Mouse (Mus musculus) layer of hippocampus, adult 11-12 months (tissue): Measurements from ENCODE around the gene Srd5a2.
"Not testable (repeated sequence)": the region's sequence is repeated elsewhere in the genome, so short reads cannot be mapped to it uniquely, and the experiment has no call there.

ENCODE experiments used
- DNase-seq: peaks from one replicate; pipeline ENCODE4 v3.0.0; 2022; ENCODE audit warnings: low spot score

The Srd5a2 gene

DNA sequence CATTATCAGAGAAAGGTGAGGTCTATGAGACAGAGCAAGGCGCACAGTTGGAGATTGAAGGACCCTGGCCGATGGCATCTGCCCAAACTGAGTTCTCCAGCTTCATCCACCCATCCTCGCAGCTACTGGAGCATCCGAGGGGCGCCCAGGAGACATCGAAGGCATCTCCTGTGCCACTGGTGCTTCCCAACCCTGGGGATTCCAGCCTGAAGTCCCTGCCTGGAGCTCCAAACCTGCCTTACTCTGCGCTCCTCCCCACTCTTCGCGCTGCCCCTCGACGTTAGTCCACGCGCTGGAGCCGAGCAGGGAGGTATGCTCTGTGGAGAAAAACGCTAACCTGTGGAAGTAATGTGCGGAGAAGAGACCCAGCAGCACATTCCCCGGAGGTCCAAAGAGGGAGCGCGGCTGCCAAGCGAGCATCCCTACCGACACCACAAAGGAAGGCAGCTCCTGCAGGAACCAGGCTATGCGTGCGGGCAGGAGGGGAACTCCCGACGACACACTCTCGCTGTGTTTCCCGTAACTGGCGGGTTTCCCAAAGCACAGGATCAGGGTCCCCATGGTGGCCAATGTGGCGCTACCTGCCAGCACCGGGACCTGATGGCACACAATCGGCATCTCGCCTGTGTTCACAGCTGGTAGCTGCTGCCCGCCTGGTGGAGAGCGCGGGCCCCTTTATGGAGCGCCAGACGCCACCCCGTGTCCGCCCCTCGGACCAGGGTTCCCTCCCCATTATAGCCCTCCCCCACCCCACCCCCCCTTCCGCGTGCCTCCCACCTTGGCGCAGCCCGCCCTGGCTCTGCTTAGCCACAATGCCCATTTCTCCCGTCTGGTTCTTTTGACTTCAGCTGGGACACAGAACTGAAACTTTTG lies at the start of gene Srd5a2:
Srd5a2 (minus strand) TSS at position 707 of the 873 bp plus-strand sequence.
- no peak for DNase-seq

DNA sequence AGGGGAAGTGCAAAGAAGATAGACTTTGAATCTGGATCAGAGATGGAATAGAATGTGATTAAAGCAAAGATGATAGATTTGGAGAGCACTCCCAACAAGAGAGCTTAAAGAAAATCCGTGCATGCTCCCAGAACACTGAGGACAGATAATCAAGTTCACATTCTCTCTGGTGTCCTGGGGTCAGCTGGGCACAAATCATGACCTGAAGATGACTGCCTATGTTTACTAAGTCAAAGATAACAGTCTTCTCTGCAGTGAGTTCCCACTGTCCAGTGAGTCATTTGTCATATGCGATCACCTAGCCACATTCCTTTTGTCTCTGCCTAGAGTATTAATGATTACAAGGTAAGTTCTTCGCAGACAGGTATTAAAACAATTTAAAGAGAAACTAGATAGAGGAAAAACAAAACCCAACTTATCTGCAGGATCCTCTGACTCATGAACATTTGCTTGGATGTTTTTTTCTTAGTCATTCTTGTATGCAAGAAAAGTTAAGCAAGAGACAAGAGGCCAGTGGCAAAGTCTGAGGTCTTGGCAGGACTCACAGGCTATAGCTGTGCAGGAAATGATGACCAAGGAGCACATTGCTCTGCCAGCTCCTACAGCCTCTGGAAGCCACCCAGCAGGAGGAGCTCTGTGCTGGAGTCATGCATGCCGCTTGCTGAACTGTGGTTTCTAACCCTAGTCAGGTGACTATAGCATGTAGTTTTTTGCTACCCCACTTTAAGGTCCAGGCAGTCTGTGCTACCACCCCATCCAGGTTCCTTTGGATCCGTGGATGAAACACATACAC lies 41.4 kb upstream of the Srd5a2 start:
- no peak for DNase-seq

DNA sequence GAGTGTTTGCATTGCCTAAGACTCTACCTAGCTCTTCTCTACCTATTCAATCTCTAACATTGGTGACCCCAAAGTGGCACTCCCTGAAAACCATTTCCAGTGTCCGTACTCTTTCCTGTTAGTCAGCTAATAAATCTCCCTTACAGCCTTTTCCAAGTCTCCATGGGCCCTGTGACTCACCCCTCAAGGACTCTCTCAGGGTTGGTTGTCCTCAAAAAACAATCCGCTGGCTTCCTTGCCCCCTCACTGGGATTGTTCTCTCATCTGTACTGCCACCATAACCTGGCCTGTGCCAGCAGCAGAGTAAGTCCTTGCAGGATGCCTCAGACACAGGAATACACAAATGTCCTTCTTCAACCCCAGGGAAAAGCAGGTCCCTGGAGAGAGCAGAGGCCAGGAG lies 40.3 kb upstream of the Srd5a2 start:
- no peak for DNase-seq

DNA sequence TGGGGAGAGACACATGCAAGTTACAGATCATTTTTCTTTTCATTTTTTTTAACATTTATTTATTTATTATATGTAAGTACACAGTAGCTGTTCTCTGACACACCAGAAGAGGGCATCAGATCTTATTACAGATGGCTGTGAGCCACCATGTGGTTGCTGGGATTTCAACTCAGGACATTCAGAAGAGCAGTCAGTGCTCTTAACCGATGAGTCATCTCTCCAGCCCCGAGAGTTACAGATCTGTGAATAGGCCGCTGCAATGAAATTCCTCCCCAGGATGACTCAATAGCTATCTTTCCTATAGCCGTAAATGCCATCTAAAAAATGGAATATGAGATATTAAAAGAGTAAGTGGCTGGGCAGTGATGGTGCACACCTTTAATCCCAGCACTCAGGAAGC lies 35.7 kb upstream of the Srd5a2 start:
- no peak for DNase-seq

DNA sequence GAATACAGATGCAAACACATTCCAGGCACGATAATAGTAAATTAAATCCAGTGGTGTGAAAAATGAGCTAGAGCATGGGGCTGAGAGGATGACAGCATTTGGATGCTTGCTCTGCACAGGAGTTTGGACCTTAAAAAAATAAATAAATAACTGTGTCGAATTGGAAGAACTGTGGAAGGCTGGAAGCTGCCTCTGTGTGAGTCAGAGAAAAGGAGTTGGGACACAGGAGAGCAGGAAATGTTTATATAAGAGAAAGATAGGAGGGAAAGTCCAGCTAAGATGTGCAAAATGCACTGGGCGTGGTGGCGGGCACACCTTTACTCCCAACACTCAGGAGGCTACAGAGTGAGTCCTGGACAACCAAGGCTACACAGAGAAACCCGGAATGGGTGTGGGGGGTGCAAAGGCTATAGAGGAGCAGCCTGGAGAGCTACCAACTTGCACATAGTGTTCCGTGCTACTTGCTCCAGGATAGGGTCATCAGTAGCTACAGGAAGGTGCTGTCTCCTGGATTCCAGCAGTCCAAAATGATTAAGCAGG lies 32.4 kb upstream of the Srd5a2 start:
- no peak for DNase-seq

DNA sequence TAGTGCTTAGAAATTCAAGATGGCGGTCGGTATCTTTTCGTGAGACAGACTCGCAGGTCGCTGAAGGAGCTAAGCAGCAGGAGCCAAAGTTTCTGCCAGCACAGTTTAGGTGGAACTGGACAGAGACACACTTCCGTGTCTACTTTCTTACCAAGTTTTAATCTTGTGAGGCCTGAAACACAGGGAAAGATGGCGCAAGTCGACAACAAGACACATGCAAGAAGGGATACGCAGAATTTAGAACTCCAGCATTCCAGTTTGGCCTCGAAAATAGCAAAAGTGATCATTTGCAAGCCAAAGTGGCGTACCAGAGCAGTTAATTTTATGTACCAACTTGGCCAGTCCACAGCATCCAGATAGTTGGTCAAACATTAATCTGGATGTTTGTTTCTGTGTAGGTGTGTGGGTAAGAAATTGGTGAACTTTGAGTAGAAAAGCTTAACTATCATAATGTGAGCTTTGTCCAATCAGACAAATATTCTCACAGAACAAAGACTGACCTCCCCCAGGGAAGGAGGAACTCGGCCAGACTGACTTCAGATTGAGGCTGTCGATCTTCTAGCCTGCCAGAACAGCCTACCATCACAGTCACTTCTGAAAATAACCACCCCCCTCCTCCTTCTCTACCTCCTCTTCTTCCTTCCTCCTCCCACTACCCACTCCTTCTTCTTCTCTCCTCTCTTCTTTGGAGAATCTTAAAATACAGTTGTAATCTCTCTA lies 31.2 kb upstream of the Srd5a2 start:
- DNase-seq: no peak

DNA sequence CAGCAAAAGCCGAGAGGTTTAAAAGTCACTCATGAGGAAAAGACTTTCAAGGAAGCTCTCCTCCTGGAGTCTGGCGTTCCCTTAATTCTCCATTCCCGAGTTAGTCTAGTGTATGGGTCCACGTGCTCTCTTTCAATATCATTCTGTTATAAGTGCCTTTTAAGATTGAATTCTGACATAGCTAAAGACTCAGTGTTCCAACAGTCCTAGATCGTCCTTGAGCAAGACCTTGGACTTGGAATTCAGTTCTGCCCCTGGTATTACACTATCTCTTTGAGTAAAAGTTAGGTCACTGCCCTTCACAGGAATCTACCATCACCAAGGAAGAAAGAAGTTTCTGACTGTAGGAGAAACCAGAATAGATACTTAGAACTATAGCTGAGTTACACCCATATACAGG lies 25.4 kb upstream of the Srd5a2 start:
- not testable (repeated sequence) for DNase-seq

DNA sequence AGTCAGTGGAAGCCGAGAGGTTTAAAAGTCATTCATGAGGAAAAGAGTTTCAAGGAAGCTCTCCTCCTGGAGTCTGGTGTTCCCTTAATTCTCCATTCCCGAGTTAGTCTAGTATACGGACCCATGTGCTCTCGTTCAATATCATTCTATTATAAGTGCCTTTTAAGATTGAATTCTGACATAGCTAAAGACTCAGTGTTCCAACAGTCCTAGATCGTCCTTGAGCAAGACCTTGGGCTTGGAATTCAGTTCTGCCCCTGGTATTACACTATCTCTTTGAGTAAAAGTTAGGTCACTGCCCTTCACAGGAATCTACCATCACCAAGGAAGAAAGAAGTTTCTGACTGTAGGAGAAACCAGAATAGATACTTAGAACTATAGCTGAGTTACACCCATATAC lies 15.0 kb upstream of the Srd5a2 start:
- not testable (repeated sequence) for DNase-seq

DNA sequence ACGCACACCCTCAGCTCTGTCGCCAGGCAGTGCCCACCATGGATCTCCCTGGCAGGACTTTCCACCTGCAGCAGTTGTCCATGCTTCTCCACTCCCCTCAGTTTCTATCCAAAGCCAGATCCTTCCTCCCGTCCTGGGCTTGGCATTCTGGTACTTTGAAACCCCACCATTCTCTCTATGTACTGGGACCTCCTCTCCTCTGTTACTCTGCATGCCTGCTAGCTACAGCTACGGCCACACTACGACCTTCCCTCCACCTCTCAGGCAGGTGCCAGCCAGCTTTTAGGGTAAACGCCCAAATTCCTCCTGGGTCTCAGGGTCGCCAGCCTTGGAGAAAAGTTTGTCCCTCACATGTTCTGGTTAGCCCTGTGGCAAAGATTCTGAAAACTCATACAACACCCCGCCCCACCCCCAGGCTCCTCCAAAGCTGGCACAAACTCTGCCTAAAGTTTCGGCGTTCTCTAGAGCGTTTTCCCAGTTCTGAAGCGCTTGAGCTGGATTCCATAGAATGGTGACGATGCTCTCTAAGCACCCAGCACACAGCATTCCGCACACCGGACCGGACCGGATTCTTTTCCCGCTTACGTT lies 607 bp upstream of the Srd5a2 start:
- no peak for DNase-seq

DNA sequence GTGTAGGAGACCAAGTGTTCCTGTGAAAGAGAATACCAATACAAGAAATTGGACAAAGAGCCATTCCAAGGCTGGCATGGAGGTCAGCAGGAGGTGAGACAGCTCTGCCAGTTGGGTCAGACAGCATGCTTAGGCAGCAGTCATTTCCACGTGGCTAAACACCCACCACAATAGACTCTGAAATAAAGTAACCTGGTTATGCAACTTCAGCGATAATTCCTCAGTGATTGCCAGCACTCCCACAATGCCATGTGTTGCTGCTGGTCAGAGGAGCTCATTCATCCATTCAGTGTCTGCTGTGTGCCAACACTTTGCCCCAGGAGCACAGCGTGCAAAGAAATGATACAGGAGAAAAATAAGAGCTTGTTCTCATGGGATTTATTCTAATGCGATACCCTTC lies 4.0 kb downstream of the Srd5a2 start:
- peak; percentile 13 for DNase-seq

DNA sequence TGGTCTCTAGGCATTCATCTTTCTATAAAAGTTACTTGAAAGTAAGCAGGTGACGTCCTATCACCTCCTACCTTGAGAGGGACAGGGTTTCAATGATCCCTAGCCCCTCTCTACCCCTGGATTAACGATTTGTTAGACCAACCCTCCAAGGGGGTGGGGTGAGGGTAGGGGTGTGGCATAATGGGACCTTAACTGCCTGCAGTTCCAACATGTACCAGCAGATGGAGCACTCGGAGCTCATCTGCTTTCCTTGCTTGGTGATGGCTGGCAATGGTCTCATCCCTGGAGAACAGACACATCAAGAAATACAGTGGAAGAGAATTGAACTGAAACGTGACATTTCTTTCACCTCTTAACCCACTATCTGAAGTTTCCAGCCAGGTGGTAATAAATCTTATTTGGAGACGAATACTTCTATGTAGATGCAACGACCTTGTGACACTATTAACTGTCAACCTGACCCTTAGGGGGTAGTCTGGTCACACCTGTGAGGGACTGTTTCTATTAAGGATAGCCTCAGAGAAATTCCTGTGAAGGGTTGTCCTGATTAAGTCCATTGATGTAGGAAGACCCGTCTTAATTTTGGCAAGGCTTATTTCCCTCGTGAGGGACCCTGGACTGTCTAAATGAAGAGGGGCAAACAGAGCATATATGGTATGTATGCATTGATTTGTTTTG lies 27.1 kb downstream of the Srd5a2 start:
- DNase-seq: peak; percentile 92

DNA sequence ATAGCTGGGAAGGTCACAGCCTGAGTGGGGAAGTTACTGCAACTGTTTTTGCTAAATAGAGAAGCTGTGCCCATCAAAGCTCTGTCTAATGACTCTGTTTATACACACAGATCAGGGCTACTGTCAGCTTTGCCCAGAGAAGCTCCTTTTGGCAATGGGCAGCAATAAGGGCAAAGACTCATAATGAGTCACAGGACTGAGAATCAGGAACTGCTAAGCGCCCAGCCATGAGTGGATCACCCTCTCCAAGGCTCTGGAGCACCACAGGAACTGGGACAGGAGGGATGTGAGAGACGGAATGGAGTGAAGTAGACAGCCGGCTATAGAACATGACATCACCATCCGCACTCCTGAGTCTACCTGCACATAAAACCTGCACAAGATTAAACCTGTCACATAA lies 29.4 kb downstream of the Srd5a2 start:
- no peak for DNase-seq

DNA sequence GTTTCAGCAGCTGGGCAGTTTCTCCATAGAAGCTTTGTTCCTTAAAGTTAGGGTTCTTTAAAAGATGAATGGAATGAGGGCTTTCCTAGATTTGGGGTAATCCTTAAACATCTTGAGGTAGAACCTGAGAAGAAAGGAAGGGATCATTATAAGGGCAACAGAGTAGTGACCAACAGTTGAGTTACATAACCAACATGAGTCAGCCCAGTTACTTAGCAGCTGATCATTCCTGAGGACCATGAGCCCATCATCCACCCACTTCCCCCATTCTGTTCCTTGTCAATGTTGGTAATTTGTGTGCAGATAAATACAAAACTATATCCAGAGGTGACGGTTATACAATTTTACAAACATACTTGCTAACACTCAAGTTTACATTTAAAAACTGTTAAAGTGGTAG lies 30.1 kb downstream of the Srd5a2 start:
- DNase-seq: no peak

DNA sequence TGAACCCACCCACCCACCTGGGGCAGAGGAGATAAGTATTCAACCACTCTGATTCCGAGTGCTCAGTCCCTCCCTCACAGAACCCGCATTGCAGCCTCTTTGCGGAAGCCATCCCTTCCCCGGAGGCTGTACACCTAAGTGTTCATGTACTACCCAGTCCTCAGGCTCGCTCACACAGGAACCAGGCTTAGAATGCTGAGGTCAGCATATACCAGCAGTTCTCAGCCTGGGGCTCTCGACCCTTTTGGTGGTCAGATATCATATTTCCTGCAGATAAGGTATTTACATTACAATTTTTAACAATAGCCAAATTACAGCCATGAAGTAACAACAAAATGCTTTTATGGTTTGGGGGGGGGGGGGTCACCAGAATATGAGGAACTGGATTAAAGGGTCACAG lies 32.6 kb downstream of the Srd5a2 start:
- DNase-seq: no peak

DNA sequence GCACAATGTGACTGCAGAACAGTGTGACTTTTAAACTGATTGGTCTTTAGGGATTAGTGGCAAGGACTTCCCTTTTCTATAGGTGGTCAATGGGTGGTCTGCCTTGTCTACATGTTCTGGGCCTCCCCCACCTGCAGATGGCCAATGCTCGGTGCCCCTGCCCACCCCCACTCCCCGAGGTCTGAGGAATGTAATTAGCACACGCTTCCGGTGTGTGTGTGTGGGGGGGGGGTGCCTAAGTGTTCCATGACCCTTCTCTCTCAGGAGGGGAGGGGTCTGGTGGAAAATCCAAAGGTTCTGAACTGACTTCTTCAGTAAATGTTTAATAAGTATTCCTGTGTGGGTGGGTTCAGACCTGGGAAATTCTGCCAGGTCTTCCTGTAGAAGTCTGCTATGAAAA lies 39.0 kb downstream of the Srd5a2 start:
- DNase-seq: no peak

DNA sequence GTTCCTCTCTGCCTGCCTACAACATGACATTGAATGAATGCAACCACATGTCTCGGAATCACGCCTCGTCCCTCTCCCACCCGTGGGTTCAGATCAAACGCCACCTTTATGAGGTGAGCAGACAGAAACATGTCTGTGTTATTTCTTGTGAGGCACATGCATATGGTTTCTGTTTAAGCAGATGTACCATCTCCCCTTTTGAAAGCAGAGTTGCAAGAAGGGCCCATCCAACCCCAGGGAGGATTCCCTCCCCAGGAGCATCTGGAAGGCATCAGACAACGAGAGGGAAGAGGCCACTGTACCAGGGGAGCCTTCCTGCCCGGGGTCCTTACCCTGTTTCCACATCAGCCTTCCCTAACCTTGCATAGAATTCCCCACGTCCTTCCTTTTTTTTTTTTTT lies 40.7 kb downstream of the Srd5a2 start:
- DNase-seq: no peak

DNA sequence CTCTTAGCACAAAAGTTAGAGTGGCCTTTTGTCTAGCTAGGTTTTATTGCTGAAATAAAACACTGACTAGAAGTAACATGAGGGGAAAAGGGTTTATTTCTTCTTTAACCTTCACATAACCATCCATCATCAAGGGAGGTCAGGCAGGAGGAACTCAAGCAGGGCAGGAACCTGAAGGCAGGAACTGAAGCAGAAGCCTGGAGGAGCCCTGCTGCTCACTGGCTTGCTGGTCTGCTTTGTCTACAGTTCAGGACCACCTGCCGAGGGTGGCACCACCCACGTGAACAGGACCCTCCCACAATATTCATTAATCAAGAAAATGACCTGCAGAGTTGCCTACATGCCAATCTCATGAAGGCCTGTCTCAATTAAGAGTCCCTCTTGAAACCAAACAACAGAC lies 45.3 kb downstream of the Srd5a2 start:
- DNase-seq: no peak

DNA sequence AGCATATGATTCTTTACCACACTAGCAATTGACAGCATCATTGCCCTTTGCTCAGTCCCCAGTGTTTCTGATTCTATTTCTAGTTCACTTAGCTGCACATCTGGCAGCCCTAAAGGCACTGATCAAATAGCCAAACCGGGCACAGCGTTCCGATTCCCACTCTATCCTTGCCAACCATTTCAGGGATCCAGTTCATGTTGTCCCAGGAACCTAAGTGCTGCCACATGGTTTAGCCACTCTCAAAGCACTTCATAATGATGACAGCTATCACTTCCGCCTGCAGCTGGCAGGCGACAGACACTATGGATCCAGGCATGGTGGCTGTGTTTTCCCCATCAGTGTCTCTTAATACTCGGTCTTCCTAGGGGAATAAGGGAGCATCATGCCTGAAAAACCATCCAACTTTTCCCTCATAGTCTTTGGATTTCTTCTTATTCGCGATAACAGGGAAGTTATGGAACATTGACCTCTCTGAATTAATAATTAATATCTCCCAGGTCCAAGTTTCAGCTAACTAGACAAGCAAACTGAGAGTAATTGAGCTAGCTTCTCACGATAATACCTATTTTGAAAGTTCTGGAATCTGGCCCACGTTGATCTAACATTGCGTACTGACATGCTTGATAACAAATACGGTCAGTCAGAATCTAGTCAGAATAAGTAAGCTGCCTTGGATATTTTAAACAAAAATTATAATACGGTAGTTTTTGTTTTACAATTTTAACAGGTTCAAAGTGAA lies 51.6 kb downstream of the Srd5a2 start:
- DNase-seq: no peak

DNA sequence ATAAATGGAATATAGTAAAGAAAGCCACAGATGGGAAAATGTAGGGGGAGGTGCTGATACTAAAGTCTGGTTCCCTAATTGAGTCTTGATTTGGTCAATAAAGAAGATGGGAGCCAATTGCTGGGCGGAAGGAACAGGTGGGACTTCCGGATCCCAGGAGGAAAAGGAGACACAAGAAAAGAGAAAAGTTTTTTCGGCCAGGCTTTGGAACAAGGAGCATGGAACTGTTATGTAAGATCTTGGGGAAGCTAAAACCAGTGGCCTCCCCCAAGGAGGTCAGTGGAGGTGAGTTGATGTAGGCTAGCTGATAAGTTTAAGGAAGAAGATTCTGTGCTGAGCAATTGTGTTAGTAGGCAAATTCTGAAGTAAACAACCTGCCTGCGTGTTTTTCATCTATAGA lies 56.5 kb downstream of the Srd5a2 start:
- DNase-seq: no peak

DNA sequence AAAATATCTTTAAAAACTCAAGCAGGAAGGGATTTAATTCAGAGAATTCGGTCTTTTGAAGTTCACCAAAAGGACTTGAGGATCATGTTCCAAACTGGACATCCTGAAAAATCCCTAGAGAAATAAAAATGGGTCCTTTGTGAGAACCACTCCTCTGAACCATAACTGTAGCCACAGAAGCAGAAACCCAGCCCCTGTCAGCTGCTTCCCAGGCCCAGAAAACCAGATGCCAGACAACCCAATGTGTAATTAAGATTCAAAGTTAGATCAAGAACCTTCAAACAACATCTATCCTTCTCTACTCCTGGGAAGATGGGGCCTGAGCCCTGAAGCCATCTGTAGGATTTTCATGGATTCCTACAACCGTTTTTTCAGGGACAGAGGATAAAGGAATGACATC lies 61.1 kb downstream of the Srd5a2 start:
- DNase-seq: no peak

DNA sequence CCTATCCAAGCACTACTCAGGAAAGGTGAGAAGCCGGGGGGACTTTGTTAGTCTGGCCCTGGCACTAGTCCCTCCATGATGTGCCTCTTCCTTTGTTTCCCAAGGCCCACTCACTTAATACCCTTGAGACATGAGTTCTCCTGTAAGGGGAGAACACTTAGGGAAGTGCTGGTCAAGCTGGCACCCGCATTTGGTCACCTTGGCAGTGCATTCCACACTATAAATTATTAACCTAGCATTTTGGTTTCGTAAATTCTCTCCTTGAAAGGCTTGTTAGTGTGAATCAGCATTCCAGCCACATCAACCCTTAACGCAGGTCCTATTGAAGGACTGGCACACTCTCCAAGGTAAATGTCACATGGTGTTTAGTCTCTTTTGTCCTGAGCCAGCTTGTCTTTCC lies 61.8 kb downstream of the Srd5a2 start:
- DNase-seq: no peak
